Mouse (Mus musculus): ENCODE measurements at regions not wholly inside any gene's neighbourhood (a gene's known extent, or its start where the extent isn't known, plus 50 kb on each side); places are given as distances from the start of the nearest gene placed in this dataset.
A peak's percentile ranks its signal among the peaks of the same experiment; 100 is the strongest.

GRCm38 (mm10) chr1:35930351-35930750 lies 137.8 kb upstream of the Hs6st1 start:
- no peaks in the 10 kb centered on the region for H3K27me3 ChIP-seq (replicated peaks)
- TF ChIP-seq GATA1 (IDR thresholded peaks at IDR 0.05; ENCODE audit: borderline replicate concordance, low read length) (no peak), FLI1 (IDR thresholded peaks at IDR 0.05; ENCODE audit: low read length) (no peak)
- H3K36me3 ChIP-seq (replicated peaks; ENCODE audit: low read length), result peaks cover 9% of the 10 kb centered on the region
- peak overlapping the region; percentile 40 for H3K4me3 ChIP-seq (replicated peaks)
- peaks cover 96% of the 10 kb centered on the region for H3K4me1 ChIP-seq
- no peaks in the 10 kb centered on the region for H3K9me3 ChIP-seq

GRCm38 (mm10) chr1:35931056-35931455 lies 137.1 kb upstream of the Hs6st1 start:
- H3K4me3 ChIP-seq (replicated peaks), result peak overlapping the region; percentile 44
- H3K36me3 ChIP-seq (replicated peaks; ENCODE audit: low read length), result peaks cover 9% of the 10 kb centered on the region
- no peaks in the 10 kb centered on the region for H3K9me3 ChIP-seq
- no peaks in the 10 kb centered on the region for H3K27me3 ChIP-seq (replicated peaks)
- TF ChIP-seq FLI1 (IDR thresholded peaks at IDR 0.05; ENCODE audit: low read length) (no peak), GATA1 (IDR thresholded peaks at IDR 0.05; ENCODE audit: borderline replicate concordance, low read length) (no peak)
- H3K4me1 ChIP-seq, result peaks cover 96% of the 10 kb centered on the region

DNA sequence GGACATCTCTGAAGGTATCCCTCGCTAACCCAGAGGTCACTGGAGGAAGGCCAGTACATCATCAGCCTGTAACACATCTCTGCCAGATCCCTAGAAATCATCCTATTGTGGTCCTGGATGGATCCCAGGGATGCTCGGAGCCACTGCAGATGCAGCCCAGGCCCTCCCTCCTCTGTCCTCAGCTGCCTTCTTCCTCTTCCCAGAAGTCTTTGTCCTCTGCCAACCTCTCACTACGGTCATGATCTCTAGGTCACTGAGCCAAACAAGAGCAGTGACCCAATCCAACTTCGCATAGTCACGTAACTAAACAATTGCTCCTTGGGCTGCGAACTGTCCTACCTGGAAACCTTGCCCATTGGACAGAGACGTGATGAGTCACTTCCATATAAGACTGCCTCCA lies 134.7 kb upstream of the Hs6st1 start:
- peaks cover 93% of the 10 kb centered on the region for H3K4me1 ChIP-seq

DNA sequence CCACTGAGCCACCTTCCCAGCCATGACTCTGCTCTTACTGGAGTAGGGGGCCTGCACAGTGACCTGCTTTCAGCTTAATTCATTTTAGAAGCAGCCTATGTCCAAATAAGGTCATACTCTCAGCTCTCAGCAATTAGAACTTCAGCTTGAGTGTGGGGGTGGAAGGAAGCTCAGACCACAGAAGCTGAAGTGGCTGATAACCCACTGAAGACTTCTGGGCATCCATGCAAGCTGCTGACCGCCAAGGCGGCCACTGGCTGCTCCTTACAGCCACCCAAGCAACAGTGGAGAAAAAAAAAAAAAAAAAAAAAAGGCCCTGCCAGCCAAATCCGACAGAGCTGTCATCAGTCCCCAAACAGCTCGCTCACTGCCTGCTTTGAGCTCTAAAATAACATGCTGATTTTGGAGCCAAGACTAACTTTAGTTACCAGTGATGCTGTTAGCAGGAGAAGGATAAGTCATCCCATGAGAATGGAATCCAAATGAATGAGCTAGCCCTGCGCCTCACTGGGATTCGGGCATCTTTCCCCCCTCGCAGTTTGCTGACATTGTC lies 133.0 kb upstream of the Hs6st1 start:
- Histone ChIP-seq H3K4me3 (replicated peaks) (peak overlapping the region; percentile 64), H3K36me3 (replicated peaks; ENCODE audit: low read length) (peaks cover 13% of the 10 kb centered on the region), H3K4me1 (peaks cover 93% of the 10 kb centered on the region), H3K9me3 (peaks cover 4% of the 10 kb centered on the region; the same call in 1 of the 2 replicates), H3K27me3 (replicated peaks) (no peaks in the 10 kb centered on the region)
- TF ChIP-seq FLI1 (IDR thresholded peaks at IDR 0.05; ENCODE audit: low read length) (no peak), GATA1 (IDR thresholded peaks at IDR 0.05; ENCODE audit: borderline replicate concordance, low read length) (no peak; the same call in 2 of the 3 replicates)

More for the DNA sequence above, 134.7 kb upstream of the Hs6st1 start:
- TF ChIP-seq GATA1 (IDR thresholded peaks at IDR 0.05; ENCODE audit: borderline replicate concordance, low read length), result no peak
- no peak for TF ChIP-seq FLI1 (IDR thresholded peaks at IDR 0.05; ENCODE audit: low read length)
- Histone ChIP-seq H3K9me3 (peaks cover under 1% of the 10 kb centered on the region; the same call in 1 of the 2 replicates), H3K36me3 (replicated peaks; ENCODE audit: low read length) (peaks cover 11% of the 10 kb centered on the region), H3K27me3 (replicated peaks) (no peaks in the 10 kb centered on the region), H3K4me3 (replicated peaks) (no peak overlapping the region)

DNA sequence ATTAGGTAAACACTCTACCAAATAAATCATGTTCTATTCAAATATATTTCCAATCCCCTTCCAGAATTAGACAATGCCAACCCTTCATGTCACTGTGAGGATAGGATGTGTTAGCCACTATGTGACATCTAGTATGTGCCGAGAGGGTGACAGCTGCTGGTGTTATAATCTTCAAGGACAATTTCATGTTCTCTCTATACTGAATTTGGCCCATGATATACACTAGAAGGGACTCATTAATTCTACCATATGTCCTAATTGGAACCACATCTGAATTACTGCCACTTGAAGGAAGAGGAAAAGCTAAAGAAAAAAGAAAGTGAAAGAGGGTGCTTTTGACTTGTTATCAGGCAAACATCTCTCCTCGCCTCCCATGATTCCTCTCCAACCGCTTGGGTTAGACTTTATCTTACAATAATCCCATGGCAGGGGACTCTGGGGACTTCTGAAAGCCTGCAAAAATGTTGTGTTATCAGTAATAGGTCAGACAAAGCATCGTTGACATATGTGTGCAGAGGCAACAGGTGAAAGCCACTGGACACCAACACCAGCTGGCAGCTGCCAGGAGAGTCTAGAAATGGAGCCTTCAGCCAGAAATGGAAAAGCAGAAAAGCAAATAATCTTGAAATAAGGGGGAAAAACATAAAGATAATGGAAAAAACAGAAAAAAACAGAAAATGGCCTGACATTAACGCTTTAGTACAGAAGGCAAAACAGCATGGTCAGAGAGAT lies 131.7 kb upstream of the Hs6st1 start:
- peaks cover 13% of the 10 kb centered on the region for H3K36me3 ChIP-seq (replicated peaks; ENCODE audit: low read length)
- H3K9me3 ChIP-seq, result peaks cover 4% of the 10 kb centered on the region; the same call in 1 of the 2 replicates
- no peak overlapping the region for H3K4me3 ChIP-seq (replicated peaks)
- TF ChIP-seq FLI1 (IDR thresholded peaks at IDR 0.05; ENCODE audit: low read length), result no peak
- no peak for TF ChIP-seq GATA1 (IDR thresholded peaks at IDR 0.05; ENCODE audit: borderline replicate concordance, low read length)
- no peaks in the 10 kb centered on the region for H3K27me3 ChIP-seq (replicated peaks)
- peaks cover 92% of the 10 kb centered on the region for H3K4me1 ChIP-seq

DNA sequence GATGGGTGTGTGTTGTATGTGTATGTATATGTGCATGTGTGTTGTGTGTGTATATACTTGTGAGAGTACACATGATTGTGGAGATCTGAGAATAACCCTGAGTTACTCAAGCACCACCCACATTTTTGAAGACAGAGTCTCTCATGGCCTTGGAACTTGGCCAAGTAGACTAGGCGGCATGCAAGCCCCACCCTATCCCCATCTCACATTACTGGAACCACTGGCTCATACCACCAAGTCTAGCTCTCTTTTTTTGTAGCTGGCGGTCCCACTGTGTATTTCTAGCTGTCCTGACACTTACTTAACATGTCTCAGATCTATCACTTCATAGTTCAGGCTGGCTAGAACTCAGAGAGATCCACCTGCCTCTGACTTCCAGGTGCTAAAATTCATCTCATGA lies 128.0 kb upstream of the Hs6st1 start:
- TF ChIP-seq FLI1 (IDR thresholded peaks at IDR 0.05; ENCODE audit: low read length), result no peak
- TF ChIP-seq GATA1 (IDR thresholded peaks at IDR 0.05; ENCODE audit: borderline replicate concordance, low read length), result no peak
- Histone ChIP-seq H3K4me1 (peaks cover 90% of the 10 kb centered on the region), H3K4me3 (replicated peaks) (no peak overlapping the region), H3K36me3 (replicated peaks; ENCODE audit: low read length) (peaks cover 7% of the 10 kb centered on the region), H3K27me3 (replicated peaks) (no peaks in the 10 kb centered on the region), H3K9me3 (peaks cover 4% of the 10 kb centered on the region; the same call in 1 of the 2 replicates)

GRCm38 (mm10) chr1:35941642-35942077 lies 126.5 kb upstream of the Hs6st1 start:
- TF ChIP-seq GATA1 (IDR thresholded peaks at IDR 0.05; ENCODE audit: borderline replicate concordance, low read length) (no peak), FLI1 (IDR thresholded peaks at IDR 0.05; ENCODE audit: low read length) (no peak)
- Histone ChIP-seq H3K27me3 (replicated peaks) (no peaks in the 10 kb centered on the region), H3K4me3 (replicated peaks) (no peak overlapping the region), H3K4me1 (peaks cover 84% of the 10 kb centered on the region), H3K9me3 (peaks cover 10% of the 10 kb centered on the region; the same call in 1 of the 2 replicates), H3K36me3 (replicated peaks; ENCODE audit: low read length) (peaks cover 7% of the 10 kb centered on the region)

GRCm38 (mm10) chr1:35942222-35942621 lies 126.0 kb upstream of the Hs6st1 start:
- Histone ChIP-seq H3K36me3 (replicated peaks; ENCODE audit: low read length) (peaks cover 11% of the 10 kb centered on the region), H3K4me1 (peaks cover 81% of the 10 kb centered on the region), H3K4me3 (replicated peaks) (no peak overlapping the region), H3K9me3 (peaks cover 16% of the 10 kb centered on the region), H3K27me3 (replicated peaks) (no peaks in the 10 kb centered on the region)
- TF ChIP-seq FLI1 (IDR thresholded peaks at IDR 0.05; ENCODE audit: low read length) (no peak), GATA1 (IDR thresholded peaks at IDR 0.05; ENCODE audit: borderline replicate concordance, low read length) (no peak)

DNA sequence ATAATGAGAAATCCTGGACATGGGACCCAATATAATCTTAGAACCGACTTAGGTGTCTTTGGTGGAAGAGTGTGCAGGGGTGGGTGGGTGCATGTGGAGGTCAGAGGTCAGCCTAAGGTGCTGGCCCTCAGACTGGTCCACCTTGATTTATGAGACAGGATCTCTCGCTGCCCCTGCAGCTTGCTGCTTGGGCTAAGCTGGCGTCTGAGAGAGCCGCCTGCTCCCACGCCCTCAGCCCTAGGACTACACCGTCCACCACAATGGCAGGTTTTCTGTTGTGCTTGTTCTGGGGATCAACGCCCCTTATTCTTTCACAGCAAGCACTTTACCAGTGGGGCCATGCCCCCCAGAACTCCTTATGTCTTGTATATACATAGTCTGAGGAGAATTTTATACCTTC lies 124.4 kb upstream of the Hs6st1 start:
- Histone ChIP-seq H3K4me3 (replicated peaks) (no peak overlapping the region), H3K4me1 (peaks cover 79% of the 10 kb centered on the region), H3K27me3 (replicated peaks) (no peaks in the 10 kb centered on the region), H3K9me3 (peaks cover 18% of the 10 kb centered on the region), H3K36me3 (replicated peaks; ENCODE audit: low read length) (peaks cover 5% of the 10 kb centered on the region)
- TF ChIP-seq FLI1 (IDR thresholded peaks at IDR 0.05; ENCODE audit: low read length), result no peak
- no peak for TF ChIP-seq GATA1 (IDR thresholded peaks at IDR 0.05; ENCODE audit: borderline replicate concordance, low read length)

GRCm38 (mm10) chr1:35944376-35944775 lies 123.8 kb upstream of the Hs6st1 start:
- H3K4me1 ChIP-seq, result peaks cover 76% of the 10 kb centered on the region
- TF ChIP-seq GATA1 (IDR thresholded peaks at IDR 0.05; ENCODE audit: borderline replicate concordance, low read length) (no peak), FLI1 (IDR thresholded peaks at IDR 0.05; ENCODE audit: low read length) (no peak)
- peaks cover 5% of the 10 kb centered on the region for H3K36me3 ChIP-seq (replicated peaks; ENCODE audit: low read length)
- peaks cover 23% of the 10 kb centered on the region for H3K9me3 ChIP-seq
- H3K4me3 ChIP-seq (replicated peaks), result no peak overlapping the region
- peaks cover 2% of the 10 kb centered on the region for H3K27me3 ChIP-seq (replicated peaks)

Measured in megakaryocyte, embryonic 14.5 days (primary cell).